Mouse (Mus musculus): ENCODE data around the gene Mdh2. TPM values are rescaled to one million over a fixed set of nuclear protein-coding genes. Genes with fewer than 3 reads are reported as not detected.
A peak's percentile ranks its signal among the peaks of the same experiment; 100 is the strongest.

Gene Mdh2
- total RNA-seq (2017), result 130 and 138 TPM in 2 replicates

- ATAC-seq (replicated peaks in 1 of 2; ENCODE audit: insufficient read depth in 1 of 2, low FRiP score in 2 of 2, low TSS enrichment in 1 of 2, low read depth in 1 of 2, poor library complexity in 2 of 2, severe bottlenecking in 2 of 2), result peak; percentile 89 to 94
Measured at GRCm38 (mm10) chr5:135778471-135779445, at the start of gene Mdh2. Gene Mdh2 (plus strand): TSS chr5:135778480.

GRCm38 (mm10) chr5:135729351-135729750 lies 48.9 kb upstream of the Mdh2 start:
- no peak for ATAC-seq (replicated peaks in 1 of 2; ENCODE audit: insufficient read depth in 1 of 2, low FRiP score in 2 of 2, low TSS enrichment in 1 of 2, low read depth in 1 of 2, poor library complexity in 2 of 2, severe bottlenecking in 2 of 2)

- ATAC-seq (replicated peaks in 1 of 2; ENCODE audit: insufficient read depth in 1 of 2, low FRiP score in 2 of 2, low TSS enrichment in 1 of 2, low read depth in 1 of 2, poor library complexity in 2 of 2, severe bottlenecking in 2 of 2), result no peak
Measured at GRCm38 (mm10) chr5:135730278-135730677, 48.0 kb upstream of the Mdh2 start.

- ATAC-seq (replicated peaks in 1 of 2; ENCODE audit: insufficient read depth in 1 of 2, low FRiP score in 2 of 2, low TSS enrichment in 1 of 2, low read depth in 1 of 2, poor library complexity in 2 of 2, severe bottlenecking in 2 of 2), result no peak
Measured at GRCm38 (mm10) chr5:135730916-135731315, 47.4 kb upstream of the Mdh2 start.

- no peak for ATAC-seq (replicated peaks in 1 of 2; ENCODE audit: insufficient read depth in 1 of 2, low FRiP score in 2 of 2, low TSS enrichment in 1 of 2, low read depth in 1 of 2, poor library complexity in 2 of 2, severe bottlenecking in 2 of 2)
Measured at GRCm38 (mm10) chr5:135731322-135731721, 47.0 kb upstream of the Mdh2 start.

GRCm38 (mm10) chr5:135733071-135733470 lies 45.2 kb upstream of the Mdh2 start:
- ATAC-seq (replicated peaks in 1 of 2; ENCODE audit: insufficient read depth in 1 of 2, low FRiP score in 2 of 2, low TSS enrichment in 1 of 2, low read depth in 1 of 2, poor library complexity in 2 of 2, severe bottlenecking in 2 of 2), result no peak

- no peak for ATAC-seq (replicated peaks in 1 of 2; ENCODE audit: insufficient read depth in 1 of 2, low FRiP score in 2 of 2, low TSS enrichment in 1 of 2, low read depth in 1 of 2, poor library complexity in 2 of 2, severe bottlenecking in 2 of 2)
Measured at GRCm38 (mm10) chr5:135734057-135734680, 44.1 kb upstream of the Mdh2 start.

- no peak for ATAC-seq (replicated peaks in 1 of 2; ENCODE audit: insufficient read depth in 1 of 2, low FRiP score in 2 of 2, low TSS enrichment in 1 of 2, low read depth in 1 of 2, poor library complexity in 2 of 2, severe bottlenecking in 2 of 2)
Measured at GRCm38 (mm10) chr5:135735741-135736140, 42.5 kb upstream of the Mdh2 start.

- no peak for ATAC-seq (replicated peaks in 1 of 2; ENCODE audit: insufficient read depth in 1 of 2, low FRiP score in 2 of 2, low TSS enrichment in 1 of 2, low read depth in 1 of 2, poor library complexity in 2 of 2, severe bottlenecking in 2 of 2)
Measured at GRCm38 (mm10) chr5:135736544-135736943, 41.7 kb upstream of the Mdh2 start.

GRCm38 (mm10) chr5:135737154-135737553 lies 41.1 kb upstream of the Mdh2 start:
- ATAC-seq (replicated peaks in 1 of 2; ENCODE audit: insufficient read depth in 1 of 2, low FRiP score in 2 of 2, low TSS enrichment in 1 of 2, low read depth in 1 of 2, poor library complexity in 2 of 2, severe bottlenecking in 2 of 2), result no peak

GRCm38 (mm10) chr5:135738266-135738665 lies 40.0 kb upstream of the Mdh2 start:
- ATAC-seq (replicated peaks in 1 of 2; ENCODE audit: insufficient read depth in 1 of 2, low FRiP score in 2 of 2, low TSS enrichment in 1 of 2, low read depth in 1 of 2, poor library complexity in 2 of 2, severe bottlenecking in 2 of 2), result no peak

- no peak for ATAC-seq (replicated peaks in 1 of 2; ENCODE audit: insufficient read depth in 1 of 2, low FRiP score in 2 of 2, low TSS enrichment in 1 of 2, low read depth in 1 of 2, poor library complexity in 2 of 2, severe bottlenecking in 2 of 2)
Measured at GRCm38 (mm10) chr5:135742156-135742555, 36.1 kb upstream of the Mdh2 start.

- no peak for ATAC-seq (replicated peaks in 1 of 2; ENCODE audit: insufficient read depth in 1 of 2, low FRiP score in 2 of 2, low TSS enrichment in 1 of 2, low read depth in 1 of 2, poor library complexity in 2 of 2, severe bottlenecking in 2 of 2)
Measured at GRCm38 (mm10) chr5:135742941-135743740, 35.1 kb upstream of the Mdh2 start.

GRCm38 (mm10) chr5:135743741-135744609 lies 34.3 kb upstream of the Mdh2 start, which contains the start of gene Tmem120a:
Gene Tmem120a (minus strand): TSS chr5:135744448.
- ATAC-seq (replicated peaks in 1 of 2; ENCODE audit: insufficient read depth in 1 of 2, low FRiP score in 2 of 2, low TSS enrichment in 1 of 2, low read depth in 1 of 2, poor library complexity in 2 of 2, severe bottlenecking in 2 of 2), result peak; percentile 93 to 98

- 0 out of 4 replicates have a peak, but pooled peaks of 1 of the 2 experiments have one; percentile 12 for ATAC-seq (replicated peaks in 1 of 2; ENCODE audit: insufficient read depth in 1 of 2, low FRiP score in 2 of 2, low TSS enrichment in 1 of 2, low read depth in 1 of 2, poor library complexity in 2 of 2, severe bottlenecking in 2 of 2)
Measured at GRCm38 (mm10) chr5:135744742-135745141, 33.5 kb upstream of the Mdh2 start.

- ATAC-seq (replicated peaks in 1 of 2; ENCODE audit: insufficient read depth in 1 of 2, low FRiP score in 2 of 2, low TSS enrichment in 1 of 2, low read depth in 1 of 2, poor library complexity in 2 of 2, severe bottlenecking in 2 of 2), result no peak
Measured at GRCm38 (mm10) chr5:135751041-135751440, 27.2 kb upstream of the Mdh2 start.

- ATAC-seq (replicated peaks in 1 of 2; ENCODE audit: insufficient read depth in 1 of 2, low FRiP score in 2 of 2, low TSS enrichment in 1 of 2, low read depth in 1 of 2, poor library complexity in 2 of 2, severe bottlenecking in 2 of 2), result no peak
Measured at GRCm38 (mm10) chr5:135751595-135751994, 26.7 kb upstream of the Mdh2 start.

Data from hematopoietic stem cell, adult 5-6 weeks (primary cell).